Mouse (Mus musculus) forebrain, embryonic 10.5 days (tissue): ENCODE measurements around the gene Pi4kb. TPM values are rescaled to one million over a fixed set of nuclear protein-coding genes. Genes with fewer than 3 reads are reported as not detected.

Experiments used
- microRNA-seq: library from miRNA; unstranded; fragments of <30 nt; microRNA quantifications from one replicate; pipeline ENCODE4, GENCODE M21; 2017
- polyA plus RNA-seq: library from polyadenylated mRNA; unstranded; fragments of >200 nt; fragmentation: Nextera tagmentation; extraction: Ambion mirVana; gene quantifications from 2 replicates; pipeline ENCODE4 v1.2.1, GENCODE M21; 2016

The Pi4kb gene
- polyA plus RNA-seq, 1 experiment from 2014 or later: 20.1 TPM

Small RNA genes within 50 kb of the gene (microRNA-seq; reads per million reads assigned to microRNA genes)
- gene Mir7013: 1.2 reads per million

Other genes starting within 250 kb of the Pi4kb start
- 9.1 and 10.3 TPM in 2 replicates for gene Cgn, start 188.2 kb upstream of the Pi4kb start, polyA plus RNA-seq
- 18.5 and 20.3 TPM in 2 replicates for gene Pogz, start 137.2 kb upstream of the Pi4kb start, polyA plus RNA-seq
- 345 and 349 TPM in 2 replicates for gene Psmb4, start 87.8 kb upstream of the Pi4kb start, polyA plus RNA-seq
- gene Selenbp1, start 41.7 kb upstream of the Pi4kb start, polyA plus RNA-seq: 2.5 and 2.7 TPM in 2 replicates
- 5.2 and 5.4 TPM in 2 replicates for gene Rfx5, start 20.7 kb upstream of the Pi4kb start, polyA plus RNA-seq
- 42.1 and 44.3 TPM in 2 replicates for gene Zfp687, start 40.7 kb downstream of the Pi4kb start, polyA plus RNA-seq
- 346 and 351 TPM in 2 replicates for gene Psmd4, start 67.9 kb downstream of the Pi4kb start, polyA plus RNA-seq
- gene Pip5k1a, start 132.2 kb downstream of the Pi4kb start, polyA plus RNA-seq: 19.0 and 19.5 TPM in 2 replicates
- 275 and 276 TPM in 2 replicates for gene Vps72, start 136.3 kb downstream of the Pi4kb start, polyA plus RNA-seq
- gene Tmod4, start 149.7 kb downstream of the Pi4kb start, polyA plus RNA-seq: 0.77 and 1.00 TPM in 2 replicates
- gene Scnm1, start 159.3 kb downstream of the Pi4kb start, polyA plus RNA-seq: 75.8 and 80.7 TPM in 2 replicates
- 12.6 and 13.3 TPM in 2 replicates for gene Lysmd1, start 159.4 kb downstream of the Pi4kb start, polyA plus RNA-seq
- 1.4 and 1.5 TPM in 2 replicates for gene Tnfaip8l2, start 167.6 kb downstream of the Pi4kb start, polyA plus RNA-seq
- gene Sema6c, start 185.7 kb downstream of the Pi4kb start, polyA plus RNA-seq: 3.9 and 4.2 TPM in 2 replicates
- gene Gabpb2, start 243.2 kb downstream of the Pi4kb start, polyA plus RNA-seq: 13.5 and 13.7 TPM in 2 replicates